Mouse (Mus musculus): ENCODE measurements around the gene Fgf9.

GRCm38 (mm10) chr14:58111562-58111961, 41.2 kb downstream of the Fgf9 start:
- TF ChIP-seq POLR2A (IDR thresholded peaks at IDR 0.05; ENCODE audit: control insufficient read depth, low read depth, low read length) (no peak), CTCF (IDR thresholded peaks at IDR 0.05; ENCODE audit: control insufficient read depth, insufficient read depth, insufficient replicate concordance, low read depth, low read length) (no peak)

All from testis, adult 2 months (tissue).